Mouse (Mus musculus): ENCODE data around the gene Fbxo7. TPM values are rescaled to one million over a fixed set of nuclear protein-coding genes. Genes with fewer than 3 reads are reported as not detected.

Gene Fbxo7
- total RNA-seq (2014; rRNA removed): 14.6 and 17.7 TPM in 2 replicates
- 30.9 and 35.6 TPM in 2 replicates for polyA plus RNA-seq (2015; fragmentation: Nextera tagmentation; extraction: Ambion mirVana)

- H3K4me2 ChIP-seq (ENCODE audit: low read depth, low read length): peak within 1 kb of the TSS; percentile 85
- H3K4me1 ChIP-seq (ENCODE audit: insufficient read depth, low read length): 0 out of 2 replicates have a peak, but pooled peaks cover 6% of the 10 kb centered on the region
- TF ChIP-seq CTCF (IDR thresholded peaks at IDR 0.05; ENCODE audit: low read depth): peak; percentile 86
- H3K9me3 ChIP-seq (ENCODE audit: low read length): no peaks in the 10 kb centered on the region
- H3K4me3 ChIP-seq (ENCODE audit: low read length): peak within 1 kb of the TSS; percentile 59
- H3K27ac ChIP-seq: peak within 1 kb of the TSS; percentile 85
- peak; percentile 96 for DNase-seq (ENCODE audit: low spot score)
- no peaks in the 10 kb centered on the region for H3K36me3 ChIP-seq (ENCODE audit: insufficient read depth, low read length)
- WGBS: 1% methylated on average over 73 of the region's 82 CpGs
- H3K27me3 ChIP-seq (ENCODE audit: insufficient read depth, low read length): no peaks in the 10 kb centered on the region
- peak; percentile 97 for ATAC-seq
- H3K9ac ChIP-seq (replicated peaks; ENCODE audit: low read length): peak within 1 kb of the TSS; percentile 64
These were observed at the start of gene Fbxo7 for GRCm38 (mm10) chr10:86021749-86022473. TSS of gene Fbxo7 (plus strand) at chr10:86021972.

GRCm38 (mm10) chr10:85972915-85973314 lies 48.9 kb upstream of the Fbxo7 start:
- no peaks in the 10 kb centered on the region for H3K36me3 ChIP-seq (ENCODE audit: insufficient read depth, low read length)
- H3K27ac ChIP-seq: peak overlapping the region; percentile 20; the same call in 1 of the 2 replicates
- no peaks in the 10 kb centered on the region for H3K9me3 ChIP-seq (ENCODE audit: low read length)
- no peaks in the 10 kb centered on the region for H3K4me1 ChIP-seq (ENCODE audit: insufficient read depth, low read length)
- no peak overlapping the region for H3K4me2 ChIP-seq (ENCODE audit: low read depth, low read length)
- no peak overlapping the region for H3K4me3 ChIP-seq (ENCODE audit: low read length)
- H3K9ac ChIP-seq (replicated peaks; ENCODE audit: low read length): no peak overlapping the region
- DNase-seq (ENCODE audit: low spot score) (peak; percentile 75), ATAC-seq (peak; percentile 93)
- no peaks in the 10 kb centered on the region for H3K27me3 ChIP-seq (ENCODE audit: insufficient read depth, low read length)
- no peak for TF ChIP-seq CTCF (IDR thresholded peaks at IDR 0.05; ENCODE audit: low read depth)
- 68% methylated on average over 4 of the region's 4 CpGs for WGBS

- TF ChIP-seq CTCF (IDR thresholded peaks at IDR 0.05; ENCODE audit: low read depth): no peak
- Histone ChIP-seq H3K4me3 (ENCODE audit: low read length) (no peak overlapping the region), H3K36me3 (ENCODE audit: insufficient read depth, low read length) (no peaks in the 10 kb centered on the region), H3K4me2 (ENCODE audit: low read depth, low read length) (no peak overlapping the region), H3K4me1 (ENCODE audit: insufficient read depth, low read length) (no peaks in the 10 kb centered on the region), H3K27me3 (ENCODE audit: insufficient read depth, low read length) (no peaks in the 10 kb centered on the region), H3K9me3 (ENCODE audit: low read length) (no peaks in the 10 kb centered on the region), H3K9ac (replicated peaks; ENCODE audit: low read length) (no peak overlapping the region), H3K27ac (no peak overlapping the region)
- no peak for DNase-seq (ENCODE audit: low spot score)
- ATAC-seq: no peak
- 84% methylated on average over 6 of the region's 6 CpGs for WGBS
These were observed 32.2 kb upstream of the Fbxo7 start for GRCm38 (mm10) chr10:85989412-85990115.

GRCm38 (mm10) chr10:85992412-85992811 lies 29.4 kb upstream of the Fbxo7 start:
- DNase-seq (ENCODE audit: low spot score) (no peak), ATAC-seq (no peak)
- Histone ChIP-seq H3K4me3 (ENCODE audit: low read length) (no peak overlapping the region), H3K4me1 (ENCODE audit: insufficient read depth, low read length) (no peaks in the 10 kb centered on the region), H3K36me3 (ENCODE audit: insufficient read depth, low read length) (no peaks in the 10 kb centered on the region), H3K27ac (no peak overlapping the region), H3K27me3 (ENCODE audit: insufficient read depth, low read length) (no peaks in the 10 kb centered on the region), H3K9me3 (ENCODE audit: low read length) (no peaks in the 10 kb centered on the region), H3K9ac (replicated peaks; ENCODE audit: low read length) (no peak overlapping the region), H3K4me2 (ENCODE audit: low read depth, low read length) (no peak overlapping the region)
- 87% methylated on average over 4 of the region's 4 CpGs for WGBS
- TF ChIP-seq CTCF (IDR thresholded peaks at IDR 0.05; ENCODE audit: low read depth): no peak

- TF ChIP-seq CTCF (IDR thresholded peaks at IDR 0.05; ENCODE audit: low read depth): no peak
- Histone ChIP-seq H3K9me3 (ENCODE audit: low read length) (no peaks in the 10 kb centered on the region), H3K36me3 (ENCODE audit: insufficient read depth, low read length) (no peaks in the 10 kb centered on the region), H3K4me3 (ENCODE audit: low read length) (no peak overlapping the region), H3K4me1 (ENCODE audit: insufficient read depth, low read length) (no peaks in the 10 kb centered on the region), H3K4me2 (ENCODE audit: low read depth, low read length) (no peak overlapping the region), H3K27ac (no peak overlapping the region), H3K27me3 (ENCODE audit: insufficient read depth, low read length) (no peaks in the 10 kb centered on the region), H3K9ac (replicated peaks; ENCODE audit: low read length) (no peak overlapping the region)
- 86% methylated on average over 9 of the region's 9 CpGs for WGBS
- ATAC-seq (no peak), DNase-seq (ENCODE audit: low spot score) (no peak)
These were observed 27.9 kb upstream of the Fbxo7 start for GRCm38 (mm10) chr10:85993836-85994235.

- no peak for TF ChIP-seq CTCF (IDR thresholded peaks at IDR 0.05; ENCODE audit: low read depth)
- DNase-seq (ENCODE audit: low spot score): no peak
- Histone ChIP-seq H3K4me1 (ENCODE audit: insufficient read depth, low read length) (no peaks in the 10 kb centered on the region), H3K27me3 (ENCODE audit: insufficient read depth, low read length) (no peaks in the 10 kb centered on the region), H3K9me3 (ENCODE audit: low read length) (no peaks in the 10 kb centered on the region), H3K36me3 (ENCODE audit: insufficient read depth, low read length) (no peaks in the 10 kb centered on the region), H3K4me3 (ENCODE audit: low read length) (no peak overlapping the region), H3K9ac (replicated peaks; ENCODE audit: low read length) (no peak overlapping the region), H3K27ac (no peak overlapping the region), H3K4me2 (ENCODE audit: low read depth, low read length) (no peak overlapping the region)
- 85% methylated on average over 5 of the region's 5 CpGs for WGBS
- ATAC-seq: no peak
These were observed 27.1 kb upstream of the Fbxo7 start for GRCm38 (mm10) chr10:85994543-85995104.
